Mouse (Mus musculus) ES-E14 (cell line): Measurements from ENCODE around the gene Msi2. TPM values are rescaled to one million over a fixed set of nuclear protein-coding genes. Genes with fewer than 3 reads are reported as not detected.

Source experiments
- DNase-seq: peaks from one replicate; pipeline ENCODE4 v3.0.0-alpha.2; 2013; ENCODE audit warnings: low read depth, low spot score
- H3K27ac ChIP-seq: 2 replicates; pipeline ENCODE4 v1.5.1; 2012; ENCODE audit warnings: low read depth, mild to moderate bottlenecking, low read length, moderate library complexity, mixed read lengths; ENCODE audit not compliant: poor library complexity, insufficient read depth, severe bottlenecking
- H3K36me3 ChIP-seq: 2 replicates; pipeline ENCODE4 v1.6.1; 2012; ENCODE audit warnings: mild to moderate bottlenecking, low read length, moderate library complexity, mixed read lengths; ENCODE audit not compliant: control insufficient read depth, poor library complexity, insufficient read depth, severe bottlenecking
- H3K4me1 ChIP-seq, 2 experiments: fragments of 150-350 bp in 1 of 2; sonication (generic) in 1 of 2; 2 replicates each; pipeline ENCODE4 v1.6.1; 2012; ENCODE audit warnings: low read length in 2 of 2, mild to moderate bottlenecking in 1 of 2, mixed read lengths in 1 of 2; ENCODE audit not compliant: control insufficient read depth in 2 of 2, insufficient read depth in 2 of 2, poor library complexity in 1 of 2
- H3K4me3 ChIP-seq, 2 experiments: fragments of 150-350 bp in 1 of 2; sonication (generic) in 1 of 2; 2 replicates each; pipeline ENCODE4 v1.5.1; 2012; ENCODE audit warnings: low read length in 2 of 2, low read depth in 1 of 2, mild to moderate bottlenecking in 1 of 2, mixed read lengths in 1 of 2; ENCODE audit not compliant: insufficient read depth in 1 of 2, poor library complexity in 1 of 2, severe bottlenecking in 1 of 2
- H3K9ac ChIP-seq: 2 replicates; pipeline ENCODE4 v1.6.1; 2012; ENCODE audit warnings: low read depth, mild to moderate bottlenecking, low read length, mixed read lengths; ENCODE audit not compliant: poor library complexity, insufficient read depth, severe bottlenecking
- H3K9me3 ChIP-seq: fragments of 150-350 bp; sonication (generic); 2 replicates; pipeline ENCODE4 v1.6.1; 2012; ENCODE audit warnings: low read depth, mild to moderate bottlenecking, low read length; ENCODE audit not compliant: control insufficient read depth, insufficient read depth
- CHD2 ChIP-seq: IDR thresholded peaks from 2 replicates; pipeline ENCODE4 v1.6.1; 2014; ENCODE audit warnings: mild to moderate bottlenecking, low read depth, low read length, inconsistent platforms
- HCFC1 ChIP-seq: IDR thresholded peaks from 2 replicates; pipeline ENCODE4 v1.6.1; 2012; ENCODE audit warnings: low read length, inconsistent platforms, borderline replicate concordance; ENCODE audit not compliant: insufficient read depth
- MAFK ChIP-seq: IDR thresholded peaks from 2 replicates; pipeline ENCODE4 v1.6.1; 2014; ENCODE audit warnings: mild to moderate bottlenecking, low read depth, low read length, inconsistent platforms; ENCODE audit not compliant: insufficient read depth
- ZC3H11A ChIP-seq: IDR thresholded peaks from 2 replicates; pipeline ENCODE4 v1.6.1; 2012; ENCODE audit warnings: low read depth, mild to moderate bottlenecking, inconsistent platforms, low read length, borderline replicate concordance
- ZNF384 ChIP-seq: IDR thresholded peaks from 2 replicates; pipeline ENCODE4 v1.6.1; 2012; ENCODE audit warnings: low read depth, low read length, inconsistent platforms
- in situ Hi-C, 2 experiments: fragments of 600-800 bp; cut with MboI; formaldehyde crosslinking; loops; one replicate each; pipeline ENCODE4 v1.15.1; 2025; ENCODE audit warnings: low sequenced_read_pairs in 2 of 2, inconsistent platforms in 1 of 2; ENCODE audit not compliant: unreplicated experiment in 2 of 2
- total RNA-seq: library from RNA; depleted of rRNA; stranded (reverse); fragments of 300-350 nt; gene quantifications from 2 replicates; pipeline ENCODE4 v1.2.3, GENCODE M21; 2012

Msi2 gene
- total RNA-seq, 1 experiment: 66.4 TPM

DNA sequence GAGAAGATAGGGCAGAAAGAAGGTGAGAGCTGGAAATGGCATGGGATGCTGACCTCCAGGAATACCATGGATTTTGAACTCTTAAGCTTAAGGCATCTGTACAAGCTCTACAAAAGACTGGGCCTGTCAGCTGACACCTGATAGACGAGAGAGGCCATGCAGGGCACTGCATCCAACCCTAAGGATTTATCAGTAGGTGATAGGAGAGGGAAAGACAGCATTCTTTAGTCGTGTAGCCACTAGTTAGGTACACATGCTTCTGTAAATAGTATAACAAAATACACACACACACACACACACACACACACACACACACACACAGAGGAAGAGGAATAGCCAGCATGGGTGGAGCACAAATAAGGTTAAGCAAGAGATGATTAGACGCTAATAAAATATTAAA is 269.7 kb downstream of the Msi2 start:
- in situ Hi-C loops: no loop called here
- Histone ChIP-seq H3K27ac (no peak overlapping the region), H3K9ac (no peak overlapping the region), H3K36me3 (peaks cover 7% of the 10 kb centered on the region; the same call in 1 of the 2 replicates), H3K4me1 (no peaks in the 10 kb centered on the region), H3K9me3 (no peaks in the 10 kb centered on the region), H3K4me3 (no peak overlapping the region)
- no peak for TF ChIP-seq HCFC1
- no peak for TF ChIP-seq CHD2
- TF ChIP-seq ZC3H11A: no peak
- no peak for TF ChIP-seq MAFK
- no peak for TF ChIP-seq ZNF384
- DNase-seq: no peak

DNA sequence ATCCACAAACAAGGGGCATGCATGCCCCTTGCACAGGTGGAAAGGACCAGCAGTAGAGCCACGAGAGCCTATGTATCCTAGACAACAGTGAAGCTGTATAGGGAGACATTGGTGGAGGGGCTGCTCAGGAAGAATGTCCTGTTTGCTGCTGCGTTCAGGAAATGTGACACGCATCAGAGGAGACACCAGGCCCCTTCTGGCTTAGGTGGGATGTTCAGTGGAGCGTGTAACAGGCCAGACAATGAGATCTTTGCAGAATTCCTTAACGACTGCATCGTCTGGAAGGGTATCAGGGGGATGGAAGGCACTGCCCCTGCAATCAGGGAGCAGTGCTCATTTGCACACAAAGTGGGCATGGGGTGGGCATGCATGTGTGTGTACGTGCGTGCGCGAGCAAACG is 271.0 kb downstream of the Msi2 start:
- Histone ChIP-seq H3K4me3 (no peak overlapping the region), H3K27ac (no peak overlapping the region), H3K36me3 (peaks cover 7% of the 10 kb centered on the region; the same call in 1 of the 2 replicates), H3K9ac (no peak overlapping the region), H3K9me3 (no peaks in the 10 kb centered on the region), H3K4me1 (peaks cover 0 to 7% of the 10 kb centered on the region in 2 experiments; a peak in 1 of 4 replicates)
- TF ChIP-seq MAFK (no peak), CHD2 (no peak), ZC3H11A (no peak), ZNF384 (no peak), HCFC1 (no peak)
- in situ Hi-C loops: no loop called here
- no peak for DNase-seq

DNA sequence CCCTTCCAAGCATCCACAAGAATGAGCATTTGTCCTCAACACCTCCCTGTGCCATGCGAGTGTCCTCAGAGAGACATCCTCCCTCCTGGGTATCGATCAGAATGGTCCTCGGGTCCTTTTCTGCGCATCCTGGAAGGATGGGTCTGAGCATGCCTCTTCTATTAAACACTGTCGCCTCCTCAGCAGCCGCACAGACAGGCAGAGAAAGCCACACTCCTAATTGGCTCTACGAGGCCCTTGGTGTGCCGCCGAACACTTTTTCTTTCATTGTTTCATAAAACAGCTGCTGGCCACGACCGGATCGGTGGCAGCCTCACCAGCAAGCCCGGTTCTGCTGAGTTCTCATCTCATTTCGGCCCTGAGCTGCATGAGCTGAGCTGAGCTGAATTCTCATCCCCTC is 274.4 kb downstream of the Msi2 start:
- Histone ChIP-seq H3K9ac (no peak overlapping the region), H3K27ac (no peak overlapping the region), H3K9me3 (no peaks in the 10 kb centered on the region), H3K4me1 (peaks cover 0 to 9% of the 10 kb centered on the region in 2 experiments; a peak in 1 of 4 replicates), H3K4me3 (no peak overlapping the region), H3K36me3 (peaks cover 7% of the 10 kb centered on the region; the same call in 1 of the 2 replicates)
- in situ Hi-C loops: no loop called here
- DNase-seq: no peak
- TF ChIP-seq MAFK: no peak
- no peak for TF ChIP-seq CHD2
- no peak for TF ChIP-seq ZNF384
- TF ChIP-seq HCFC1: no peak
- no peak for TF ChIP-seq ZC3H11A

DNA sequence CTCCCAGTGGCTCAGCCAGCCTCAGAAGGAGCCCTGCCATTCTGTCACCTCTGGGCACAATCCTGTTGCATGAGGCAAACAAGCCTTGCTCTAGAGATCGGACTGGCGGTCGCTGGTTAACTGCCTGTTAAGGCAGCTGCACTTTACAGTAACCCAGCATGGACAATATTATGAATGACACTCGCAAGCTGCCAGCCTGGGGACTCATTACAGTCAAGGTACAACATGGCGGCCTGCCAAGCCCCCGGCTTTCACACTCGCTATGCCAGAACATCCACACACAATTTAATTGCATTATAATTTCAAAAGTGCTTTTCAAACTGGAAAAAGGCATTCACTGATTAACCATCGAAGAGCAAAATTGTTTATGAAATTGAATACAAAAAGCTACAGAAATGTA is 275.0 kb downstream of the Msi2 start:
- peaks cover 7% of the 10 kb centered on the region; the same call in 1 of the 2 replicates for H3K36me3 ChIP-seq

More for the DNA sequence above, 275.0 kb downstream of the Msi2 start:
- no peak for DNase-seq
- TF ChIP-seq MAFK (no peak), CHD2 (no peak), HCFC1 (no peak), ZNF384 (no peak), ZC3H11A (no peak)
- in situ Hi-C loops: no loop called here
- Histone ChIP-seq H3K9me3 (no peaks in the 10 kb centered on the region), H3K4me1 (peaks cover 0 to 9% of the 10 kb centered on the region in 2 experiments; a peak in 1 of 4 replicates), H3K27ac (no peak overlapping the region), H3K4me3 (no peak overlapping the region), H3K9ac (no peak overlapping the region)
